Mouse (Mus musculus) left cerebral cortex, adult 11 months (tissue): ENCODE measurements around the gene Nfatc4.

Experiments used
- DNase-seq: peaks from one replicate; pipeline ENCODE4 v3.0.0; 2022; ENCODE audit warnings: low spot score

Nfatc4 gene

GRCm38 (mm10) chr14:55853621-55854285, 30.8 kb downstream of the Nfatc4 start, which contains the start of gene Nynrin:
Gene Nynrin (plus strand): TSS chr14:55854010.
- no peak for DNase-seq

GRCm38 (mm10) chr14:55854406-55855100, 31.6 kb downstream of the Nfatc4 start:
- DNase-seq = no peak

GRCm38 (mm10) chr14:55855101-55855561, 32.2 kb downstream of the Nfatc4 start:
- no peak for DNase-seq

DNA sequence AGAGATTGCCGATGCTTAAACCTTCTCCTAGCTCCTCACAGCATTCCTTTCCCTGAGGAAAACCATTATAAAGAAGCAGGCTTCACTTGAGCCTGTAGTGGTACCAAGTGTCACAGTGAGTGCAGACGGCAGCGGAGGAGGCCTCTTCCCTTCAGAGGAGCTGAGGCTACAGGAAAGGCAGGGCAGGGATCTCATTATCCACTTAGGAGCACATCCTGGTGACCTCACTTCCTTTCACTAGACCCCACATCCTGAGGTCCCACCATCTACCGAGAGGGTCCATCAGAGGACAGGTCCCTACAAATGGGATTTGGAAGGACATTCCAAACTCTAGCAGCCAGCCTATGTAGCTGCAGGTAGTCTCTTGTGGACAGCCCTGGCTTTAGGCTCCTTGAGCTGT, 34.6 kb downstream of the Nfatc4 start:
- DNase-seq = no peak

DNA sequence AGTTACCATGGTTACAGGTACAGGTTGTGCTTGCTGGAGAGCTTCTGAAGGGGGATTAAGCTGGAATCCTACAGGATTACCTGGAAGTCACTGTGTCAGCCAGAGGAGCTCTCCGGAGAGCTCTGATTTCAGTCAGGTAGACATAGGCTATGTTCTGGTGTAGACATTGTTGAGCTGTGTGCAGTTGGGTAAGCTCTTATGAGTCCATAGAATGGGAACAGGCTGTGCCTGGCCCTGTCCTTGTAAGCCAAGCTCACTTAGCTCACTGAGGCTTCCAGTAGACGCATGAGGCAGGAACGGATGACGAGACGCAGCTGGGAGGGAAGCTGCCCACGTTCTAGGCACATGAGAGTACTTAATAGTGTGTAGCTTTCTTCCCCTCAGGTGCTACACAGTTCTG, 39.2 kb downstream of the Nfatc4 start:
- DNase-seq = no peak

DNA sequence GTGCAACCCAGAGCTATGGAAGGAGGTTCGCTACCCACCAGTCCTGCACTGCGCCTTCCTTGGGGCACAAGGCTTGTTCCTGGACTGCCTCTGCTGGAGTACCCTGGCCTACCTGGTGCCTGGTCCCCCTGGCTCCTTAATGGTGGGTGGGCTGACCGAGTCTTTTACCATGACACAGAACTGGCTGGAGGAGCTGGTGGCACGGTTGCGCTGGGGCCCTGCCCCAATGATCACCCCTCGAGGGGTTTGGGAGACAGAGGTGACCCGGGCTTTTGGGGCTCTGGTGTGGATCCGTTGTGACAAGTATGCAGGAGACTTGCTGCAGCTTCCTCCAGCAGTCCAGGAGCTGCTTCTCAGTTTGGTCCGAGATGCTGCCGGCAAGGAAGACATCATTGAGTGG, 40.0 kb downstream of the Nfatc4 start:
- DNase-seq = no peak

GRCm38 (mm10) chr14:55863773-55864172, 40.8 kb downstream of the Nfatc4 start:
- DNase-seq = no peak

GRCm38 (mm10) chr14:55866962-55867361, 44.0 kb downstream of the Nfatc4 start:
- DNase-seq = no peak

GRCm38 (mm10) chr14:55868230-55869026, 45.5 kb downstream of the Nfatc4 start:
- DNase-seq = no peak

- DNase-seq = no peak
Measured at GRCm38 (mm10) chr14:55869538-55869937, 46.6 kb downstream of the Nfatc4 start.

DNA sequence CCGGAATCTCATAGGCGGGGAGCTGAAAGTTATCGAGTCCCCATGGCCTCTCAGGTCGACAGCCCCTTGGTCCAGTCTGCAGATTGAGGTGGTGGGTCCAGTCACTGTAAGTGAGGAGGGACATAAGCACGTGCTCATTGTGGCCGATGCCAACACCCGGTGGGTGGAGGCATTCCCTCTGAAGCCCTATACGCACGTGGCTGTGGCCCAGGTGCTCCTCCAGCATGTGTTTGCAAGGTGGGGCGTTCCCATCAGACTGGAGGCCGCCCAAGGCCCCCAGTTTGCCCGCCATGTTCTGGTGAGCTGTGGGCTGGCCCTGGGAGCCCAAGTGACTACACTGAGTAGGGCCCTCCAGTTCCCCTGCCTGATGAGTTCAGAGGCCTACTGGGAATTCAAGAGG, 49.1 kb downstream of the Nfatc4 start:
- DNase-seq = no peak

DNA sequence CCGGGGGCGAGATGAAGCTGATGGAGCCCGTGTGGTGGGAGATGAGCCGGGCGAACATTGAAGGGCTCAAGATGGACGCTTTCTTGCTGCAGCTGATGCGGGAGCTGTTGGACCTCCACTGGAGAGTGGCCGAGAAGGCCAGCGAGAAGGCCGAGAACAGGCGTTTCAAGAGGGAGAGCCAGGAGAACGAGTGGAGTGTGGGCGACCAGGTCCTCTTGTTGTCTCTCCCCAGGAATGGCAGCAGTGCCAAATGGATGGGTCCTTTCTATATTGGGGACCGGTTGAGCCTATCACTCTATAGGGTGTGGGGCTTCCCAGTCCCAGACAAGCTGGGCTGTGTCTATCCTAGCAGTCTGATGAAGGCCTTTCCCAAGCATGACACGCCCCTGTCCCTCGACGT, 49.6 kb downstream of the Nfatc4 start:
- no peak for DNase-seq

- no peak for DNase-seq
Measured at GRCm38 (mm10) chr14:55873242-55873713, 50.3 kb downstream of the Nfatc4 start.

DNA sequence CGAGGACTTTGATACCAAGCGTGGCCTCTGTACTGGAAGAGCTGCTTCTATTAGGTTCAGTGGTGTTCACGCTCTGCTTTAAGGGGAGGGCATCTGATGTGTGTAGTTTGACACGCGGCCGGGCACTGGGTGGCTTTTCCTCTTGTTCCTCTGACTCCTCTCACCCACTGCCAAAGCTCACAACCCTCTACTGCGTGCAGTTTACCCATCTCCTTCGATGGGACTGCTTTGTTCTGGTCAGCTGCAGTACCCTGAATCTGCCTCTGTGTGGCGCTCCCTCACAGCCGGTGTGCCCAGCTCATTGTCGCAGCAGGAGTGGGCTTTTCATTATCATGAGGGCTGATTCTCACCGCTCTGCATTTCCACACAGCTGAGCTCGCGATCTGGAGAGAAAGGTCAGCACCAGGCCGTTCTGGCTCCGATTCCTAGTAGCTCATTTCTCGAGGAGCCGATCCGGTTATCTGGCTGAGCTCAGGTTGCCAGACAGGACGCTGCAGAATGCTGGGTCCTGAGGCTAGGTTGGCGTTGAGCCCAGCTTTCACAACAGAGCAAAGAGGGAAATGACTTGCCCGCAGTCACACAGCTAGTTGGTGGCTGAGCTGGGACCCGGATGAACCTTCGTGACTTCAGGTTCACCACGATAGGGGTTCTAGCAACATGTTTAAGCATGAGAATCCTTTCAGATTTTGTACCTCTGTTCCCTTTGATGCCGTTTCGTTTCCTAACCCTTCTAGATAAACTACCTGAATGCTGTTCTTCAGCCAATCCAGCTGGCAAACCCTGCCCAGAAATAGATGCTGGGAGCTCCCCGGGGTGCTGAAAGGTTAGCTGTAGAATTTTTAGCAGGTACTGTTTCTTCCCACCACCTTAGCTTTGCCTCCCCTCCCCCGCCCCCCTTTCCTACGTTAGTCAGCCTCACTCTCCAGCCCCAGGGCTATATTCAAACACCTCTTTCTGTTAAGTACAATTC, 51.1 kb downstream of the Nfatc4 start:
- peak; percentile 51 for DNase-seq

DNA sequence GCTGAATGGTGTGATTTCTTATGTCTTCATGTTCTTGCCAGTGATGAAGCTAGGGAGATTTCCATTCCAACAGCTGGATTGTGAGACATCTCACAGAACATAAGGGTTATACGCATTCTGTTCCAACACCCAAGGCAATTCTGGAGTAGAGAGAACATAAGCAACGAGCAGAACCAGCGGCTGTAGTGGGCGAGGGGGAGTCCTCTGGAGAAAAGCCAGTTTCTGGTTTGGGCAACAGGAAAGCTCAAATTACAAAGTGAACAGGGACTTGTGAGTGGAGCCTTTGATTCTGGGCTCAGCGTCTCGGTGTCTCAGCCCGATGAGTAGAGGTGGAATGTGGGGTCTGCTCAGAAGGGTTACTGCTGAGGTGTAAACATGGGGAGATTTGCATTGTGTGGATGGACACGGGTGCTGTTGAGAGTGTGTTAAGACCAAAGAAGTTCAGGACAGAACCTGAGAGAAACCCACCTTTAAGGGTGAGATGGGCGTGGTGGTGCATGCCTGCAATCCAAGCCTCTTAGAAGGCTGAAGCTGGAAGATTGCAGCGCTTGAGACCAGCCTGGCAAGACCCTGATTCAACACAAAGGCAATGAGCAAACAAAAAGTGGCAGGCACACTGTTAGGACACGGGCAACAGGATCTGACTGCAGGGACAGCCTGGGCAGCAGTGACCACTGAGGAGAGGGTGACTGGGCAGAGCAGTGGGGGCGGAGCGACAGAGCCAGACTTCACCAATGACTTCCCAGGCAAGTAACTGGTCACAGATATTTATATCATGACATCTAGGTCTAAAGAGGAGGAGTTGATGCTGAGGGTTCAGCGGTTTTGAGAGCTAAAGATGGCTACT, 54.7 kb downstream of the Nfatc4 start:
- no peak for DNase-seq

- DNase-seq = no peak
Measured at GRCm38 (mm10) chr14:55878316-55878940, 55.5 kb downstream of the Nfatc4 start.

- peak; percentile 60 for DNase-seq
Measured at GRCm38 (mm10) chr14:55879623-55880022, 56.7 kb downstream of the Nfatc4 start.

GRCm38 (mm10) chr14:55880982-55881381, 58.0 kb downstream of the Nfatc4 start:
- no peak for DNase-seq

- DNase-seq = no peak
Measured at GRCm38 (mm10) chr14:55882171-55882641, 59.3 kb downstream of the Nfatc4 start.

DNA sequence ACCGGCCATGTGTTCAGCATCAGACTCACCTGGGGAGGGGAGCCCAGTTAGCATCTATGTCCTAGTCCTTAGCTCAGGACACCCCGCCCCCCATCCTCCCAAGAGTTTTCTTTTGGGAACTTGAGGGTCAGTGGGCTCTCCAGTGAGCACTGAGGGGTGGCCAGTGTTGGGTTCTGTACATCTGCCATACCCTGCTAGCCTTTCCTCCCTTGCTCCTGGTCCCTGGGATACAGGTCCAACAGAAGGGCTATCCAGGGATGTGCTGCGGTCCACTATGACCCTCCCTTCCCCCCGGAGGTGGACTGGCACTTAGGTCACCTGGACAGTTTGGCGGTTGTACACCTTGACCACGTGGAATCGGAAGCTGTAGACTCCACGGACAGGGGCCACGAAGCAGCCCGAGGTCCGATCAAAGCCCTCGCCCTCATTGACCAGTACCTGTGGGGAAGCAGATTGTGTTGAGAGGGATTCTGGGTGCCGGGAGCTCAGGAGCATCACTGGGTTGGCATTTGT, 60.3 kb downstream of the Nfatc4 start:
- no peak for DNase-seq
